Mouse (Mus musculus): ENCODE results near the gene Xrn1. TPM values are rescaled to one million over a fixed set of nuclear protein-coding genes. Genes with fewer than 3 reads are reported as not detected.
"Not testable (repeated sequence)": the region's sequence is repeated elsewhere in the genome, so short reads cannot be mapped to it uniquely, and the experiment has no call there.

Gene Xrn1
- total and polyA plus RNA-seq, 3 experiments, result 8.1 to 11.9 (median 9.3) TPM

DNA sequence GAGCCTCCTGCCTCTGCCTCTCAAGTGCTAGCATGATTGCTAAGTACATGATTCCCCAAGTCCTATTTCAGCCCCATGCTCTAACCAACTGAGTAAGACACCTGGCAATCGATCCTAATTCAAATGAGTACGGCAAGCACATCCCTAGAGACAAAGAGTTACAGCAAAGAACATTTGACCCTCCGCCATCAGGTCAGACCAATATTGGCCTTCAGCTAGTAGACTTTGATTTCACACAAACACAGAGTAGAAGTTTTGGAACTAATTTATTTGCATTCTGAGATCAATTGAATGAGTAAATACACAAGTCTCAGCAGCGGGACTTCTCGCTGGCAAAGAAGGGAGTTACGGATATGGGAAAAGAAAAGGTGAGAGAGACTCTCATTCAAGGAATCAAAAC, 130.7 kb downstream of the Xrn1 start:
- dilution Hi-C loops (cut with MboI; ENCODE audit: extremely low pct_ligation_motif_present, extremely low pct_unique_long_range_greater_than_20kb, low sequenced_read_pairs) (no loop called here), in situ Hi-C loops (cut with MboI; ENCODE audit: low pct_ligation_motif_present, low pct_unique_long_range_greater_than_20kb, low sequenced_read_pairs) (no loop called here)
- no peak for TF ChIP-seq BHLHE40 (IDR thresholded peaks at IDR 0.05; ENCODE audit: low read depth, low read length)
- no peak for TF ChIP-seq MEF2A (IDR thresholded peaks at IDR 0.05; ENCODE audit: borderline replicate concordance, low read depth, low read length)
- TF ChIP-seq MAFK (IDR thresholded peaks at IDR 0.05; ENCODE audit: insufficient replicate concordance, low read length), result no peak
- no peak for TF ChIP-seq UBTF (IDR thresholded peaks at IDR 0.05; ENCODE audit: low read depth, low read length)
- no peak for TF ChIP-seq CHD1 (IDR thresholded peaks at IDR 0.05; ENCODE audit: low read depth, low read length)
- no peak for TF ChIP-seq TBP (conservative IDR thresholded peaks at IDR 0.05; ENCODE audit: low read depth, low read length)
- no peak for TF ChIP-seq SMC3 (IDR thresholded peaks at IDR 0.05; ENCODE audit: low read depth, low read length)
- no peak for TF ChIP-seq HCFC1 (IDR thresholded peaks at IDR 0.05; ENCODE audit: low read depth, low read length)

DNA sequence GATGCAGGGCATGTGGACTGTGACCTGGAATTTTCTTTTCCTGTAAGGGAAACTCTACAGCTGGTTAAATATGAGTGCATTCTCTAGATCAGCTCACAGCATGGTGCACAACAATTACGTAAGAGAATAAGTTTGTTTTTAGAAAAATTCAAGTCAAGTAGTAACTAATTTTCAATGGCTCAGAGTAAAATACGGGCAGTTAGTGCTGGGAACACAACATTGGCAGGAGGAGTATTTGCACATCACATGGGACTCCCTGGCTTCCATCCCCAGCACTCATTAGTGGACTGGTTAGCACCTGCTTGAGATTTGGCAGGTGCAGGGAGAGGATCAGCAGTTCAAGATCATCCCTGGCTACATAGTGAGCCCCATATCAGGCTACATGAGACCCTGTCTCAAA, 133.1 kb downstream of the Xrn1 start:
- no peaks in the 10 kb centered on the region for H3K9me3 ChIP-seq (replicated peaks; ENCODE audit: low read length)
- H3K36me3 ChIP-seq (replicated peaks in 1 of 2; ENCODE audit: control insufficient read depth in 1 of 2, insufficient read depth in 1 of 2, low read length in 1 of 2), result no peaks in the 10 kb centered on the region
- H3K4me1 ChIP-seq (ENCODE audit: control insufficient read depth in 1 of 2, insufficient read depth in 2 of 2), result no peaks in the 10 kb centered on the region
- no peaks in the 10 kb centered on the region for H3K27me3 ChIP-seq (replicated peaks)
- in situ Hi-C loops (cut with MboI; ENCODE audit: low pct_ligation_motif_present, low pct_unique_long_range_greater_than_20kb, low sequenced_read_pairs) (no loop called here), dilution Hi-C loops (cut with MboI; ENCODE audit: extremely low pct_ligation_motif_present, extremely low pct_unique_long_range_greater_than_20kb, low sequenced_read_pairs) (no loop called here)
- no peak for TF ChIP-seq EP300 (IDR thresholded peaks at IDR 0.05; ENCODE audit: low read length)
- no peak overlapping the region for H3K4me3 ChIP-seq (replicated peaks in 1 of 3; ENCODE audit: low read depth in 2 of 3, low read length in 2 of 3, poor library complexity in 1 of 3)
- H3K27ac ChIP-seq (ENCODE audit: insufficient read depth, low read depth), result no peak overlapping the region
- H3K9ac ChIP-seq (ENCODE audit: insufficient read depth, low read depth), result no peak overlapping the region
- no peak for DNase-seq (ENCODE audit: extremely low read depth)
- H3K79me2 ChIP-seq (replicated peaks; ENCODE audit: control insufficient read depth, extremely low read depth, insufficient read depth, poor library complexity, severe bottlenecking), result no peaks in the 10 kb centered on the region
- no peak overlapping the region for H3K4me2 ChIP-seq (ENCODE audit: insufficient read depth, low read depth, poor library complexity, severe bottlenecking)

More for the DNA sequence above, 130.7 kb downstream of the Xrn1 start:
- Histone ChIP-seq H3K27me3 (replicated peaks) (no peaks in the 10 kb centered on the region), H3K4me3 (replicated peaks in 1 of 3; ENCODE audit: low read depth in 2 of 3, low read length in 2 of 3, poor library complexity in 1 of 3) (no peak overlapping the region), H3K4me1 (ENCODE audit: control insufficient read depth in 1 of 2, insufficient read depth in 2 of 2) (no peaks in the 10 kb centered on the region), H3K9ac (ENCODE audit: insufficient read depth, low read depth) (no peak overlapping the region), H3K9me3 (replicated peaks; ENCODE audit: low read length) (no peaks in the 10 kb centered on the region), H3K36me3 (replicated peaks in 1 of 2; ENCODE audit: control insufficient read depth in 1 of 2, insufficient read depth in 1 of 2, low read length in 1 of 2) (no peaks in the 10 kb centered on the region), H3K27ac (ENCODE audit: insufficient read depth, low read depth) (no peak overlapping the region), H3K4me2 (ENCODE audit: insufficient read depth, low read depth, poor library complexity, severe bottlenecking) (no peak overlapping the region), H3K79me2 (replicated peaks; ENCODE audit: control insufficient read depth, extremely low read depth, insufficient read depth, poor library complexity, severe bottlenecking) (no peaks in the 10 kb centered on the region)
- no peak for DNase-seq (ENCODE audit: extremely low read depth)

DNA sequence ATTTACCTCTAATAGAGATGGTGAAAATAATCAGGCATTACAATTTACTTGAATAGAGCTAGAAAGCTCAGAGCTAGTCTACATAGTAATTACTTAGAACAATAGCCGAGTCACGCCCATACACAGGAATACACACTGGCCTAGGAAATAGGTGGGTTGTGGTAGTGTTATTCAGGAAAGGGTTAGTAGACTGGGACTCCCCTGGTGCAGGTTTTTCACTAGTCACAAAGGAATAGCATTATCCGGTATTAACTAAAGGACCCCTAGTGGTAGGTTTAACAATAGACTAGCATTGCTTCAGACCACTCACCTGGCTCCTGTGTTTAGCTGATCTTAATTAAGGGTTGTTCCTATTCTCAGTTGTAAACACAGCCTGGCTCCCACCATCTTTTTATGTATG, 133.9 kb downstream of the Xrn1 start:
- DNase-seq (ENCODE audit: extremely low read depth); H3K9me3 ChIP-seq (replicated peaks; ENCODE audit: low read length); H3K4me1 ChIP-seq (ENCODE audit: control insufficient read depth in 1 of 2, insufficient read depth in 2 of 2); H3K27me3 ChIP-seq (replicated peaks); in situ Hi-C loops (cut with MboI; ENCODE audit: low pct_ligation_motif_present, low pct_unique_long_range_greater_than_20kb, low sequenced_read_pairs); dilution Hi-C loops (cut with MboI; ENCODE audit: extremely low pct_ligation_motif_present, extremely low pct_unique_long_range_greater_than_20kb, low sequenced_read_pairs); H3K4me2 ChIP-seq (ENCODE audit: insufficient read depth, low read depth, poor library complexity, severe bottlenecking); H3K79me2 ChIP-seq (replicated peaks; ENCODE audit: control insufficient read depth, extremely low read depth, insufficient read depth, poor library complexity, severe bottlenecking); H3K36me3 ChIP-seq (replicated peaks in 1 of 2; ENCODE audit: control insufficient read depth in 1 of 2, insufficient read depth in 1 of 2, low read length in 1 of 2); H3K9ac ChIP-seq (ENCODE audit: insufficient read depth, low read depth); H3K4me3 ChIP-seq (replicated peaks in 1 of 3; ENCODE audit: low read depth in 2 of 3, low read length in 2 of 3, poor library complexity in 1 of 3); H3K27ac ChIP-seq (ENCODE audit: insufficient read depth, low read depth): not testable (repeated sequence)
- peak in 1 of 2 experiments; percentile 39; a peak in 2 of 4 replicates for TF ChIP-seq CTCF (conservative IDR thresholded peaks at IDR 0.05 in 1 of 2, IDR thresholded peaks at IDR 0.05 in 1 of 2; ENCODE audit: low read depth in 2 of 2, low read length in 2 of 2)

DNA sequence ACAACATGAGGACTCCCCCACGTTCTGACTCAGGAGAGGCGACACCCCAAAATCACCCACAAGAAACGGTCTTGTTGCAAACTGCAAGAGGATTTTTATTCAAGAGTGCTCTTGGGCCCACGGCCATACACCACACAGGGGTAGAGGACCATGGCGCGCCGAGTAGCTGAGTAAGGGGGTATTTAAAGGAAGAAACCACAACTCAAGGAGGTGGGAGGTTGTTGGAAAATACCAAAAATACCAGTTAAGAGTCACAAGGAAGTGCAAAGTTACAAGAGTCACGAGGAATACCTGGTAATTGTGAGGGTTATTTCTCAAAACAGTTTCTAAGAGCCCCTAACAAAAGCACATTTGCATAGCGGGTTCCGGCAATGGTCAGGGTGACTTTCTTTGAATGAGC, 138.1 kb downstream of the Xrn1 start:
- DNase-seq (ENCODE audit: extremely low read depth); H3K4me2 ChIP-seq (ENCODE audit: insufficient read depth, low read depth, poor library complexity, severe bottlenecking); dilution Hi-C loops (cut with MboI; ENCODE audit: extremely low pct_ligation_motif_present, extremely low pct_unique_long_range_greater_than_20kb, low sequenced_read_pairs); H3K27ac ChIP-seq (ENCODE audit: insufficient read depth, low read depth); H3K4me3 ChIP-seq (replicated peaks in 1 of 3; ENCODE audit: low read depth in 2 of 3, low read length in 2 of 3, poor library complexity in 1 of 3); H3K4me1 ChIP-seq (ENCODE audit: control insufficient read depth in 1 of 2, insufficient read depth in 2 of 2); H3K9ac ChIP-seq (ENCODE audit: insufficient read depth, low read depth); H3K36me3 ChIP-seq (replicated peaks in 1 of 2; ENCODE audit: control insufficient read depth in 1 of 2, insufficient read depth in 1 of 2, low read length in 1 of 2); H3K79me2 ChIP-seq (replicated peaks; ENCODE audit: control insufficient read depth, extremely low read depth, insufficient read depth, poor library complexity, severe bottlenecking); in situ Hi-C loops (cut with MboI; ENCODE audit: low pct_ligation_motif_present, low pct_unique_long_range_greater_than_20kb, low sequenced_read_pairs); H3K27me3 ChIP-seq (replicated peaks): not testable (repeated sequence)
- peaks cover 13% of the 10 kb centered on the region for H3K9me3 ChIP-seq (replicated peaks; ENCODE audit: low read length)
